In the genomic region with DNA sequence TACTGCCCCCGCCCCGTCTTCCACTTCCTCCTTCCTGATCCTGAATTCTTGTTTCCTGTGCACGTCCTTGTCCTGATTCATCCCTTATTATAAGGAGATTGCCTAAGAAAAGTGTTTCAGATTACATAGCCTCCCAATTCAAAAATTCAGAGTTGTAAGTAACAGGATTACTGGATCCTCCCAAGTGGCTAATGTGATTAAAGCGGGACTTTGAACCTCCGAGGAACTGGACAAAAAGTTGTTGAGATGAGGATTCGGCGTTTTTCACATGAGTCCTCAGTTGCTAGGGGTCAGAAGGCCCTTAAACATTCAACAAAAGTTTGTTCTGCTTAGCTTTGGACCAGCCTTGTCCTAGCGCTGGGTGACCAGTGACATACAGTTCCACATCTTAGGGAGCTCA, we compare ENCODE assay signal across 9 mouse cellular contexts. TPM values are rescaled to one million over a fixed set of nuclear protein-coding genes. Genes with fewer than 3 reads are reported as not detected.
DNase-seq lines count a peak whose midpoint lies in the region; ATAC-seq lines count a peak whose summit lies in the region.
"Had no signal": no experiment of that assay in that cellular context is flagged by ENCODE, and none has a peak within 500 bp of the region (broad histone marks: within the 10 kb centered on the region; RNA-seq: fewer than 3 reads in every experiment).

A gene (minus strand): TSS at position 4 of the 400 bp plus-strand sequence.

- H3K4me1 ChIP-seq in neural tube, embryonic 11.5 days (ENCODE audit: control insufficient read depth, insufficient read depth, low read length): peaks cover 5% of the 10 kb centered on the region; the same call in 1 of the 2 replicates
- peaks cover 32% of the 10 kb centered on the region for H3K4me1 ChIP-seq in limb, embryonic 13.5 days

- peaks cover 51% of the 10 kb centered on the region for H3K27me3 ChIP-seq in neural tube, embryonic 11.5 days (ENCODE audit: control insufficient read depth, insufficient read depth, low read length)
- peaks cover 64% of the 10 kb centered on the region for H3K27me3 ChIP-seq in limb, embryonic 13.5 days

- peak within 1 kb of the TSS; percentile 49 for H3K4me3 ChIP-seq in neural tube, embryonic 11.5 days (ENCODE audit: low read depth, low read length)
- peak within 1 kb of the TSS; percentile 54 for H3K4me3 ChIP-seq in limb, embryonic 13.5 days

- no peaks in the 10 kb centered on the region for H3K9me3 ChIP-seq in neural tube, embryonic 11.5 days (ENCODE audit: control insufficient read depth, low read length)
- no peaks in the 10 kb centered on the region for H3K9me3 ChIP-seq in limb, embryonic 13.5 days

- 36% methylated on average over 8 of the region's 8 CpGs for WGBS in neural tube, embryonic 11.5 days
- 24% methylated on average over 8 of the region's 8 CpGs for WGBS in limb, embryonic 13.5 days

- peak within 1 kb of the TSS; percentile 98 for H3K4me2 ChIP-seq in neural tube, embryonic 11.5 days (ENCODE audit: low read depth)
- H3K4me2 ChIP-seq in limb, embryonic 13.5 days (replicated peaks): peak within 1 kb of the TSS; percentile 97

- no peak for ATAC-seq in neural tube, embryonic 11.5 days (ENCODE audit: insufficient read depth, low FRiP score, low TSS enrichment)
- ATAC-seq in limb, embryonic 13.5 days (ENCODE audit: low FRiP score, low read depth): no peak

- H3K9ac ChIP-seq in neural tube, embryonic 11.5 days (ENCODE audit: low read length): peak within 1 kb of the TSS; percentile 2; the same call in 1 of the 2 replicates
- H3K9ac ChIP-seq in limb, embryonic 13.5 days: peak within 1 kb of the TSS; percentile 59; the same call in 1 of the 2 replicates

- H3K36me3 ChIP-seq in neural tube, embryonic 11.5 days (ENCODE audit: control insufficient read depth, insufficient read depth, low read length): no peaks in the 10 kb centered on the region
- no peaks in the 10 kb centered on the region for H3K36me3 ChIP-seq in limb, embryonic 13.5 days

- DNase-seq in frontal cortex, adult 2 months (ENCODE audit: extremely low spot score in 1 of 2, low spot score in 1 of 2): no peak
- DNase-seq in frontal cortex, postnatal 25 days (ENCODE audit: low spot score in 2 of 2): no peak
- DNase-seq in neural tube, embryonic 11.5 days (ENCODE audit: low spot score): no peak
- no peak for DNase-seq in neural tube, embryonic 10.5 days (ENCODE audit: extremely low spot score, low spot score)
- DNase-seq in spleen, postnatal 36 days (ENCODE audit: low spot score in 2 of 2): no peak
- no peak for DNase-seq in ovary, adult 18-20 months (ENCODE audit: low spot score)
- no peak for DNase-seq in spleen, adult 18-20 months
- DNase-seq: heart, postnatal 10 days had no signal

- H3K27ac ChIP-seq in neural tube, embryonic 11.5 days (ENCODE audit: low read depth, low read length): no peak within 1 kb of the TSS
- H3K27ac ChIP-seq in limb, embryonic 13.5 days: no peak within 1 kb of the TSS

RNA-seq across cellular contexts. Expression of the gene that starts here (rescaled TPM):
- 19.2 and 19.7 TPM in 2 replicates for polyA plus RNA-seq in frontal cortex, adult 2 months (2012; rRNA removed)
- 1.4 and 1.5 TPM in 2 replicates for polyA plus RNA-seq in neural tube, embryonic 11.5 days (2014; fragmentation: Nextera tagmentation; extraction: Ambion mirVana)
- 3.3 and 3.5 TPM in 2 replicates for polyA plus RNA-seq in limb, embryonic 13.5 days (2015; fragmentation: Nextera tagmentation; extraction: Ambion mirVana)
